21 mouse cellular contexts compared by ENCODE assay signal in genomic region chrX:36837069-36837676, GRCm38 (mm10).
"Had no signal": no experiment of that assay in that cellular context is flagged by ENCODE, and none has a peak within 500 bp of the region (broad histone marks: within the 10 kb centered on the region; RNA-seq: fewer than 3 reads in every experiment).

No protein-coding gene starts in this region.

- H3K4me1 ChIP-seq: liver, embryonic 15.5 days; lung, embryonic 15.5 days; stomach, embryonic 15.5 days had no signal

- H3K27ac ChIP-seq: left cerebral cortex, adult 2 months; liver, embryonic 15.5 days; lung, embryonic 15.5 days; midbrain, embryonic 10.5 days; midbrain, embryonic 13.5 days; neural tube, embryonic 13.5 days; stomach, embryonic 15.5 days had no signal

- H3K27me3 ChIP-seq: liver, embryonic 15.5 days; lung, embryonic 15.5 days; midbrain, embryonic 13.5 days; neural tube, embryonic 13.5 days; stomach, embryonic 15.5 days had no signal

- H3K9me3 ChIP-seq: liver, embryonic 15.5 days; lung, embryonic 15.5 days; megakaryocyte, embryonic 14.5 days; midbrain, embryonic 10.5 days; midbrain, embryonic 13.5 days; neural tube, embryonic 13.5 days; stomach, embryonic 15.5 days had no signal

- H3K4me2 ChIP-seq: liver, embryonic 11.5 days; liver, embryonic 15.5 days; lung, embryonic 15.5 days; midbrain, embryonic 13.5 days; neural tube, embryonic 13.5 days; stomach, embryonic 15.5 days had no signal

- DNase-seq: kidney, postnatal 10 days; kidney, postnatal 36 days; layer of hippocampus, postnatal 36 days; lung, adult 18-20 months; lung, postnatal 10 days; lung, postnatal 36 days; retina, postnatal 1 day; right cerebral cortex, postnatal 25 days; spleen, adult 18-20 months; thymus, postnatal 36 days had no signal

- H3K36me3 ChIP-seq: liver, embryonic 15.5 days; lung, embryonic 15.5 days; midbrain, embryonic 10.5 days; midbrain, embryonic 13.5 days; neural tube, embryonic 13.5 days; stomach, embryonic 15.5 days had no signal

- H3K9ac ChIP-seq: liver, embryonic 15.5 days; lung, embryonic 15.5 days; midbrain, embryonic 13.5 days; neural tube, embryonic 13.5 days; stomach, embryonic 15.5 days had no signal

- ATAC-seq: midbrain, embryonic 13.5 days; midbrain, embryonic 16.5 days had no signal

- H3K4me3 ChIP-seq: left cerebral cortex, adult 2 months; liver, embryonic 15.5 days; lung, embryonic 15.5 days; megakaryocyte, embryonic 14.5 days; midbrain, embryonic 10.5 days; midbrain, embryonic 13.5 days; myocyte; neural tube, embryonic 13.5 days; stomach, embryonic 15.5 days had no signal
